Mouse (Mus musculus) ES-E14 (cell line): ENCODE results near the gene Klhl18. TPM values are rescaled to one million over a fixed set of nuclear protein-coding genes. Genes with fewer than 3 reads are reported as not detected.

Source experiments
- DNase-seq: peaks from one replicate; pipeline ENCODE4 v3.0.0-alpha.2; 2013; ENCODE audit warnings: low read depth, low spot score
- H3K27ac ChIP-seq: 2 replicates; pipeline ENCODE4 v1.5.1; 2012; ENCODE audit warnings: low read depth, mild to moderate bottlenecking, low read length, moderate library complexity, mixed read lengths; ENCODE audit not compliant: poor library complexity, insufficient read depth, severe bottlenecking
- H3K36me3 ChIP-seq: 2 replicates; pipeline ENCODE4 v1.6.1; 2012; ENCODE audit warnings: mild to moderate bottlenecking, low read length, moderate library complexity, mixed read lengths; ENCODE audit not compliant: control insufficient read depth, poor library complexity, insufficient read depth, severe bottlenecking
- H3K4me1 ChIP-seq, 2 experiments: fragments of 150-350 bp in 1 of 2; sonication (generic) in 1 of 2; 2 replicates each; pipeline ENCODE4 v1.6.1; 2012; ENCODE audit warnings: low read length in 2 of 2, mild to moderate bottlenecking in 1 of 2, mixed read lengths in 1 of 2; ENCODE audit not compliant: control insufficient read depth in 2 of 2, insufficient read depth in 2 of 2, poor library complexity in 1 of 2
- H3K4me3 ChIP-seq, 2 experiments: fragments of 150-350 bp in 1 of 2; sonication (generic) in 1 of 2; 2 replicates each; pipeline ENCODE4 v1.5.1; 2012; ENCODE audit warnings: low read length in 2 of 2, low read depth in 1 of 2, mild to moderate bottlenecking in 1 of 2, mixed read lengths in 1 of 2; ENCODE audit not compliant: insufficient read depth in 1 of 2, poor library complexity in 1 of 2, severe bottlenecking in 1 of 2
- H3K9ac ChIP-seq: 2 replicates; pipeline ENCODE4 v1.6.1; 2012; ENCODE audit warnings: low read depth, mild to moderate bottlenecking, low read length, mixed read lengths; ENCODE audit not compliant: poor library complexity, insufficient read depth, severe bottlenecking
- H3K9me3 ChIP-seq: fragments of 150-350 bp; sonication (generic); 2 replicates; pipeline ENCODE4 v1.6.1; 2012; ENCODE audit warnings: low read depth, mild to moderate bottlenecking, low read length; ENCODE audit not compliant: control insufficient read depth, insufficient read depth
- CHD2 ChIP-seq: IDR thresholded peaks from 2 replicates; pipeline ENCODE4 v1.6.1; 2014; ENCODE audit warnings: mild to moderate bottlenecking, low read depth, low read length, inconsistent platforms
- HCFC1 ChIP-seq: IDR thresholded peaks from 2 replicates; pipeline ENCODE4 v1.6.1; 2012; ENCODE audit warnings: low read length, inconsistent platforms, borderline replicate concordance; ENCODE audit not compliant: insufficient read depth
- MAFK ChIP-seq: IDR thresholded peaks from 2 replicates; pipeline ENCODE4 v1.6.1; 2014; ENCODE audit warnings: mild to moderate bottlenecking, low read depth, low read length, inconsistent platforms; ENCODE audit not compliant: insufficient read depth
- ZC3H11A ChIP-seq: IDR thresholded peaks from 2 replicates; pipeline ENCODE4 v1.6.1; 2012; ENCODE audit warnings: low read depth, mild to moderate bottlenecking, inconsistent platforms, low read length, borderline replicate concordance
- ZNF384 ChIP-seq: IDR thresholded peaks from 2 replicates; pipeline ENCODE4 v1.6.1; 2012; ENCODE audit warnings: low read depth, low read length, inconsistent platforms
- in situ Hi-C, 2 experiments: fragments of 600-800 bp; cut with MboI; formaldehyde crosslinking; loops; one replicate each; pipeline ENCODE4 v1.15.1; 2025; ENCODE audit warnings: low sequenced_read_pairs in 2 of 2, inconsistent platforms in 1 of 2; ENCODE audit not compliant: unreplicated experiment in 2 of 2
- total RNA-seq: library from RNA; depleted of rRNA; stranded (reverse); fragments of 300-350 nt; gene quantifications from 2 replicates; pipeline ENCODE4 v1.2.3, GENCODE M21; 2012

The Klhl18 gene
- total RNA-seq, 1 experiment, result 4.7 TPM

DNA sequence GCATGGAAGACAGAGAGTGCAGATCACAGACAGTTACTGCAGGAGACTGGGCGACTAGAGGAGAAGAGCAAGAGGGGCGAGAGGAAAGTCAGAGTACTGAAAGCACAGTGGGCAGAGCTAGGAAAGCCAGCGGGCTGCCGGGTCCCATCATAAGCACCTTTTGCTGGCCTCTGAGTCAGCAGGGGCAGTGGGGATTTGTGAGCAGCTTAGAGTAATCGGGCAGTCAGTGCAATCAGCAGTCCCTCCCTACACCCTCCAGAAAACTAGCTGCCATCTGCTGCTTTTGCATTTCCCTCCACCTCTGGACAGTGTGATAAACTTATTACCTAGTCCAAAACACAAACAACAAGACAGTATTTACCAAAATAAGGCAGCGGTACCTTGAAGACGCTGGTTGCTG, 14.2 kb downstream of the Klhl18 start:
- in situ Hi-C loops, result no loop called here
- H3K27ac ChIP-seq, result no peak overlapping the region
- no peaks in the 10 kb centered on the region for H3K4me1 ChIP-seq
- H3K4me3 ChIP-seq, result no peak overlapping the region
- TF ChIP-seq HCFC1 (no peak), MAFK (no peak), CHD2 (no peak), ZC3H11A (no peak), ZNF384 (no peak)
- H3K9me3 ChIP-seq, result no peaks in the 10 kb centered on the region
- no peak for DNase-seq
- H3K9ac ChIP-seq, result no peak overlapping the region
- no peaks in the 10 kb centered on the region for H3K36me3 ChIP-seq

DNA sequence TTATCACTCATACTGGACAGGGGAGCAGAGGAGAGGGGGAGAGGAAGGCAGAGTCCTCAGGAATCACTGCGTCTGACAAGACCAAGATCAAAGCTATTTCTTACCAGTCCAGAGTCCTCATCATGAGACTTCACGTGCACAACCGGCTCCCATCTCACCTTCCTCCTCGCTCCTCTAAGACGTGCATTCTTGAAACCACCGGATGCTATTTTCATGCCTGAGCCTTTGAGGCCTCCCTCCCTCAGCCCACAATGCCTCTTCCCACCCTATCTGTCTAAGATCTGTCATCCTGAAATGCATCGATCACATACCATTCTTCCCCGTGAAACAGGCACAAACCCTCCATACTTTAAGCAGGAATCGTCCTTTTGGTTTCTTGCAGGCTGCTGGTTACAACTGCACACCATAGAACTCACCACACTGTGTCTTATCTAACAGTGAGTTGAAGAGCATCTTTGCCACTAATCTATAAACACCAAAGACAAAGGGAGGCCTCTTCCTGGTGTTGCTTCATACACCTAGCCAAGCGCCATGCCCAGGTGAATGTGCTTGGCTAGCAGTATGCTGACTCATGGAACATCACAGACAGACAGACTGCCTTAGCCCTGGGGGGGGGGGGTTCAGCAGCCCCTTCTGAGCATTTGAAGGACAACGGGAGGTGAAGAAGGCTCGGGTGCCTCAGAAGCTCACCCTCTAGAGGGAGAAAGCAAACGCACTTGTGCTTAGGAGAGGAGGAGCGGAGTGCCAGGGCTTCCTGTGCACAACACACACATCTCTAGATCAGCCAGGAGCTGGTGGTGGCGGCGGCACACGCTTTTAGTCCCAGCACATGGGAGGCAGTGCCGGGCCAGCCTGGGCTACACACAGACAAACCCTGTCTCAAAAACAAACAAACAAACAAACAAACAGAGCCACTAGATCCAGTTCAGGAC, 15.3 kb downstream of the Klhl18 start:
- Histone ChIP-seq H3K9me3 (no peaks in the 10 kb centered on the region), H3K27ac (no peak overlapping the region), H3K36me3 (no peaks in the 10 kb centered on the region), H3K4me1 (no peaks in the 10 kb centered on the region), H3K9ac (no peak overlapping the region), H3K4me3 (no peak overlapping the region)
- in situ Hi-C loops, result no loop called here
- DNase-seq, result no peak
- TF ChIP-seq CHD2, result no peak
- no peak for TF ChIP-seq ZC3H11A

DNA sequence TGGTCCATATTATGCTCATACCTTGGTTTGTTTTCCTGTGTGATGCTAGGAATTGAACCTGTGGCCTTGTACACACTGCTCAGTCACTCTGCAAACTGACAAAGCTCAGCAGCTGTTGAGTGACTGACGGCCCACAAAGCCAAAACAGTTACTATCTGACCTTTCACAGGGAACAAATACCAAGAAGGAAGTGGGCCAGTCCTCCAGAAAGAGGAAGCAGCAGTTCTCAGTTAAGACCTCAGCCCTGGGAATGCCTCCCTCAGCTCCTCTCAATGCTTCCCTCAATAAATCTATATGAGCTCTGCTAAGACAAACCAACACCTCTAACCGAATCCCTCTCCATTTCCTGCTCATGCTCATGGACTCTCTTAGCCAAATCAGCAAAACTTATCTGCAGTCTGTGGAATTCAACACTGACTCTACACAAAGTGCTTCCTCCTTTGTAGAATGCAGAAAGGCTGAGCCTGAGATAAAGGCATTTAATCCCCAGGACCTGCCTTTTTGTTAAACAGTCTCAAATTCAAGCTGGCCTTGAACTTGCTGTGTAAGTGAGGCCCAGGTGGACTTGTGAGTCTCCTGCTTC, 17.3 kb downstream of the Klhl18 start:
- peaks cover 2% of the 10 kb centered on the region; the same call in 1 of the 2 replicates for H3K36me3 ChIP-seq
- no peak overlapping the region for H3K27ac ChIP-seq
- no peak overlapping the region for H3K4me3 ChIP-seq
- in situ Hi-C loops, result no loop called here
- no peaks in the 10 kb centered on the region for H3K9me3 ChIP-seq
- no peak overlapping the region for H3K9ac ChIP-seq
- H3K4me1 ChIP-seq, result no peaks in the 10 kb centered on the region
- no peak for TF ChIP-seq MAFK
- TF ChIP-seq CHD2, result no peak
- no peak for TF ChIP-seq HCFC1
- no peak for TF ChIP-seq ZC3H11A
- no peak for TF ChIP-seq ZNF384
- DNase-seq, result no peak

DNA sequence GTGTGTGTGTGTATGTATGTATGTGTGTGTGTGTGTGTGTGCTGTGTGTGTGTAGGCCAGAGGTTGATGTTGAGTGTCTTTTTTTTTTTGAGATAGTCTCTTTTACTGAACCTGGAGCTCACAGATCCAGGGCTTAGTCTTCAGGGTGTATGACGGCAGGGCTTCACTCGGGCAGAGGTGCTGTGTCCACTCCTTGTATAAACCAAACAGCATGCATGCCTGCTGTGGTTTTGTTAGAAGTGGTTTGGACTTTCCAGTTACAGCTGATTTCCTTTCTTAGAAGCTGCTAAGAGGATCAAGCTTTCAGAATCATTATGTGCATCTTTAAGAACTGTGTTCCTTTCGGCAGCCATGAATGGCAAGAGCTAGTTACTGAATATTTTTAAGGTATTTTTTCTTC, 18.6 kb downstream of the Klhl18 start:
- Histone ChIP-seq H3K36me3 (peaks cover 2% of the 10 kb centered on the region; the same call in 1 of the 2 replicates), H3K9me3 (no peaks in the 10 kb centered on the region), H3K4me3 (no peak overlapping the region), H3K4me1 (no peaks in the 10 kb centered on the region), H3K27ac (no peak overlapping the region), H3K9ac (no peak overlapping the region)
- TF ChIP-seq MAFK (no peak), CHD2 (no peak), ZNF384 (no peak), ZC3H11A (no peak), HCFC1 (no peak)
- no peak for DNase-seq
- in situ Hi-C loops, result no loop called here
